Mouse (Mus musculus) hindbrain, embryonic 16.5 days (tissue): Measurements from ENCODE around the gene Klf2. TPM values are rescaled to one million over a fixed set of nuclear protein-coding genes. Genes with fewer than 3 reads are reported as not detected.

ENCODE experiments used
- ATAC-seq: fragments of 200-750 bp; cut with Nextera tagmentation; 2 replicates; pipeline ENCODE4 v1.8.0; 2017; ENCODE audit warnings: moderate TSS enrichment, moderate library complexity
- H3K27ac ChIP-seq: fragments of 300-500 bp; sonication (generic); 2 replicates; pipeline ENCODE4 v1.5.1; 2014; ENCODE audit warnings: low read depth, mild to moderate bottlenecking, control low read depth, low read length, moderate library complexity
- H3K27me3 ChIP-seq: fragments of 300-500 bp; sonication (generic); replicated peaks from 2 replicates; pipeline ENCODE4 v1.6.1; 2014; ENCODE audit warnings: low read length; ENCODE audit not compliant: control insufficient read depth, insufficient read depth
- H3K36me3 ChIP-seq: fragments of 300-500 bp; sonication (generic); 2 replicates; pipeline ENCODE4 v1.6.1; 2014; ENCODE audit warnings: mild to moderate bottlenecking, low read length, moderate library complexity, mixed read lengths; ENCODE audit not compliant: control insufficient read depth, insufficient read depth
- H3K4me1 ChIP-seq: fragments of 300-500 bp; sonication (generic); 2 replicates; pipeline ENCODE4 v1.6.1; 2014; ENCODE audit warnings: low read depth, low read length; ENCODE audit not compliant: control insufficient read depth, insufficient read depth
- H3K4me2 ChIP-seq: fragments of 300-500 bp; sonication (generic); 2 replicates; pipeline ENCODE4 v1.6.1; 2014; ENCODE audit warnings: mild to moderate bottlenecking, low read length, control low read depth, moderate library complexity
- H3K4me3 ChIP-seq: fragments of 300-500 bp; sonication (generic); 2 replicates; pipeline ENCODE4 v1.5.1; 2014; ENCODE audit warnings: mild to moderate bottlenecking, low read length, control low read depth, moderate library complexity
- H3K9ac ChIP-seq: fragments of 300-500 bp; sonication (generic); 2 replicates; pipeline ENCODE4 v1.6.1; 2014; ENCODE audit warnings: low read depth, mild to moderate bottlenecking, control low read depth, low read length, moderate library complexity
- H3K9me3 ChIP-seq: fragments of 300-500 bp; sonication (generic); 2 replicates; pipeline ENCODE4 v1.6.1; 2014; ENCODE audit warnings: mild to moderate bottlenecking, low read length, moderate library complexity; ENCODE audit not compliant: control insufficient read depth
- WGBS: fragments of 180-500 bp; shearing (Covaris S2); extraction: QIAGEN DNeasy Blood & Tissue Kit; methylation state at CpG from one replicate; pipeline ENCODE4 v1.1.7; 2014; 5-methylcytosine and 5-hydroxymethylcytosine counted together
- polyA plus RNA-seq: library from polyadenylated mRNA; unstranded; fragments of >200 nt; fragmentation: Nextera tagmentation; extraction: Ambion mirVana; gene quantifications from 2 replicates; pipeline ENCODE4 v1.2.1, GENCODE M21; 2015

Klf2 gene
- polyA plus RNA-seq, 1 experiment from 2014 or later: 5.1 TPM

- Histone ChIP-seq H3K36me3 (no peaks in the 10 kb centered on the region), H3K4me1 (no peaks in the 10 kb centered on the region), H3K9me3 (no peaks in the 10 kb centered on the region), H3K4me2 (no peak overlapping the region), H3K9ac (no peak overlapping the region), H3K27me3 (no peaks in the 10 kb centered on the region), H3K4me3 (no peak overlapping the region), H3K27ac (no peak overlapping the region)
- 87% methylated on average over 9 of the region's 9 CpGs for WGBS
- no peak for ATAC-seq
Measured at GRCm38 (mm10) chr8:72300654-72301400, 18.0 kb upstream of the Klf2 start.

DNA sequence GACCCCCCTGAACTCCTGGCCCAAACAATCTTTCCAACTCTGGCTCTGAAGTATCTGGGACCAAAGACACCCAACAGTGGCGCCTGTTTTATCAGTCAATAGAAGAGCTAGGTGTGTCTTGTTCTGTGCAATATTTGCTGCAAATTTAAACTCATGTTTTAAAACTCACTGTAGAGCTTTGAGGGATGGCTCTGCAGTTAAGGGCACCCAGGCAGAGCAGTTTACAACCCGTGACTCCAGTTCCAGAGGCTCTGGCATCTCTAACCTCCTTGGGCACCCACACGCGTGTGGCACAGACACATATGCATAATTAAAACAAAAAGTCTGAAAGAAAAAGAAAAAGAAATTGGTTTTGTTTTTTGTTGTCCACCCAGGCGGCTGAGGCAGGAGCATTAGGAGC, 17.3 kb upstream of the Klf2 start:
- H3K27ac ChIP-seq: no peak overlapping the region
- H3K36me3 ChIP-seq: no peaks in the 10 kb centered on the region
- no peak for ATAC-seq
- no peak overlapping the region for H3K4me3 ChIP-seq
- no peak overlapping the region for H3K9ac ChIP-seq
- no peaks in the 10 kb centered on the region for H3K27me3 ChIP-seq
- 86% methylated on average over 5 of the region's 5 CpGs for WGBS
- no peak overlapping the region for H3K4me2 ChIP-seq
- H3K9me3 ChIP-seq: no peaks in the 10 kb centered on the region
- H3K4me1 ChIP-seq: no peaks in the 10 kb centered on the region

DNA sequence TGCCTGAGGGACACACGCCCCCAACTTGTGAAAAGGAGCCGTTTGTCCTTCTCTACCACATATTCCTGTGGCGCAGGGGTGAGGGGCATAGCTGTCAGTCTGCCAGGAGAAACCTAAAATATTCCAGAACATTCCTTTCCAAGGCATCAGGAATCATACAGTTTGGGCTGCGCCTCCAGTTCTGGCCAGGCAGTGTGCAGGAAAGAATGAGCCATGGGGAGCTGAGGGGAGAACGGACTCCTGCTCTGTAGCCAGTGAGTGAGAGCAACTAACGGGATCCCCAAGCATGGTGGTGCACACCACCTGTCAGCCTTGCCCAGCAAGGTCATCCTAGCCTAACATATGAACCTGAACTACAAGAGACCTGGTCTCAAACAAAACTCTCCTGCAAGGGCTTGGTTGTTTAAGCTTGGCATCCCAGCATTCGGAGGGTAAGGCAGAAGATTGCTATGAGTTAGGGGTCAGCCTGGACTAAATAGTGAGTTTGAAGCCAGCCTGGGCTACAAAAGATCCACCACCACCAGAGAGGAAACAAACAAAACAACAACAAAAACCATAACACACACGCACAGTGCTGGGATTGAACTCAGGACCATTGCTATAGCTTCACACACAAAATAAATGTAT, 15.7 kb upstream of the Klf2 start:
- H3K4me2 ChIP-seq: no peak overlapping the region
- H3K4me3 ChIP-seq: no peak overlapping the region
- H3K36me3 ChIP-seq: no peaks in the 10 kb centered on the region
- 83% methylated on average over 8 of the region's 8 CpGs for WGBS
- no peaks in the 10 kb centered on the region for H3K4me1 ChIP-seq
- H3K27me3 ChIP-seq: no peaks in the 10 kb centered on the region
- no peak overlapping the region for H3K27ac ChIP-seq
- no peak overlapping the region for H3K9ac ChIP-seq
- ATAC-seq: no peak
- H3K9me3 ChIP-seq: no peaks in the 10 kb centered on the region

GRCm38 (mm10) chr8:72303633-72304032, 15.2 kb upstream of the Klf2 start:
- ATAC-seq: no peak
- no peaks in the 10 kb centered on the region for H3K4me1 ChIP-seq
- no peak overlapping the region for H3K4me3 ChIP-seq
- 70% methylated on average over 8 of the region's 8 CpGs for WGBS
- no peak overlapping the region for H3K4me2 ChIP-seq
- no peak overlapping the region for H3K9ac ChIP-seq
- no peaks in the 10 kb centered on the region for H3K36me3 ChIP-seq
- no peaks in the 10 kb centered on the region for H3K9me3 ChIP-seq
- H3K27ac ChIP-seq: no peak overlapping the region
- no peaks in the 10 kb centered on the region for H3K27me3 ChIP-seq

GRCm38 (mm10) chr8:72305210-72305905, 13.5 kb upstream of the Klf2 start, which contains the start of gene Gm10282:
Gene Gm10282 (minus strand): TSS chr8:72305260.
- Histone ChIP-seq H3K9me3 (no peaks in the 10 kb centered on the region), H3K27me3 (no peaks in the 10 kb centered on the region), H3K9ac (no peak within 1 kb of the TSS), H3K27ac (no peak within 1 kb of the TSS), H3K36me3 (no peaks in the 10 kb centered on the region), H3K4me2 (no peak within 1 kb of the TSS), H3K4me1 (no peaks in the 10 kb centered on the region), H3K4me3 (no peak within 1 kb of the TSS)
- ATAC-seq: no peak
- 72% methylated on average over 11 of the region's 16 CpGs for WGBS

DNA sequence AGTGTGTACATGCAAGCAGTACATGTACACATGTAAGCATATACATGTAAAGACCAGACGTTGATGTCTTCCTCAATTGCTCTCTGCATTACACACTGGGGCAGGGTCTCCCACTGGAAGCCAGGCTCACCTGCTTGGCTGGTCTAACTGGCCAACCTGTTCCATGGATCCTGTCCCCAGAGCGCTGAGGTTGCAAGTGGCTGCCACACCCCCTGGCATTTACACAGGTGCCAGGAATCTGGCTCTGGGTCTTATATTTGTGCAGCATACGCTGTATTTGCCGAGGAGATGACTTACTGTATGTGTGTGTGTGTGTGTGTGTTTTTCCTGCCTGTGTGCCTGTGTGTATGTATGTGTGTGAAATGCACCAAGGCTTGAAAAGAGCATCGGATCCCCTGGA, 11.9 kb upstream of the Klf2 start:
- no peak overlapping the region for H3K27ac ChIP-seq
- no peaks in the 10 kb centered on the region for H3K36me3 ChIP-seq
- 94% methylated on average over 5 of the region's 5 CpGs for WGBS
- no peak overlapping the region for H3K9ac ChIP-seq
- ATAC-seq: no peak
- H3K27me3 ChIP-seq: no peaks in the 10 kb centered on the region
- H3K4me1 ChIP-seq: no peaks in the 10 kb centered on the region
- no peak overlapping the region for H3K4me3 ChIP-seq
- H3K4me2 ChIP-seq: no peak overlapping the region
- no peaks in the 10 kb centered on the region for H3K9me3 ChIP-seq

- ATAC-seq: no peak
- Histone ChIP-seq H3K27me3 (no peaks in the 10 kb centered on the region), H3K9me3 (no peaks in the 10 kb centered on the region), H3K36me3 (no peaks in the 10 kb centered on the region), H3K27ac (no peak overlapping the region), H3K9ac (no peak overlapping the region), H3K4me2 (no peak overlapping the region), H3K4me3 (no peak overlapping the region), H3K4me1 (no peaks in the 10 kb centered on the region)
- 36% methylated on average over 6 of the region's 6 CpGs for WGBS
Measured at GRCm38 (mm10) chr8:72308276-72308675, 10.6 kb upstream of the Klf2 start.

GRCm38 (mm10) chr8:72310849-72311506, 7.9 kb upstream of the Klf2 start:
- Histone ChIP-seq H3K9me3 (no peaks in the 10 kb centered on the region), H3K4me1 (no peaks in the 10 kb centered on the region), H3K27me3 (no peaks in the 10 kb centered on the region), H3K4me2 (no peak overlapping the region), H3K9ac (no peak overlapping the region), H3K36me3 (no peaks in the 10 kb centered on the region), H3K27ac (no peak overlapping the region), H3K4me3 (no peak overlapping the region)
- ATAC-seq: peak; percentile 70; the same call in 1 of the 2 replicates
- WGBS: 44% methylated on average over 8 of the region's 8 CpGs
